Mouse (Mus musculus) bone marrow, adult 2 months (tissue): ENCODE results near the gene Slc24a5. TPM values are rescaled to one million over a fixed set of nuclear protein-coding genes. Genes with fewer than 3 reads are reported as not detected.
A peak's percentile ranks its signal among the peaks of the same experiment; 100 is the strongest.

Experiments used
- H3K27ac ChIP-seq: fragments of 200-500 bp; 2 replicates; pipeline ENCODE4 v1.5.1; 2012; ENCODE audit warnings: low read depth, mild to moderate bottlenecking, control low read depth, inconsistent platforms, low read length; ENCODE audit not compliant: control insufficient read depth, poor library complexity, insufficient read depth
- H3K4me1 ChIP-seq: fragments of 200-500 bp; 2 replicates; pipeline ENCODE4 v1.6.1; 2011; ENCODE audit warnings: low read length; ENCODE audit not compliant: control insufficient read depth, insufficient read depth
- H3K4me3 ChIP-seq: fragments of 200-500 bp; replicated peaks from 2 replicates; pipeline ENCODE3; 2011; ENCODE audit warnings: mild to moderate bottlenecking, low read depth, low read length, control low read depth; ENCODE audit not compliant: control insufficient read depth
- CTCF ChIP-seq: fragments of 200-500 bp; IDR thresholded peaks from 2 replicates; pipeline ENCODE4 v1.5.1; 2011; ENCODE audit warnings: low read length, control low read depth; ENCODE audit not compliant: control insufficient read depth, insufficient read depth
- POLR2A ChIP-seq: fragments of 200-500 bp; IDR thresholded peaks from 2 replicates; pipeline ENCODE4 v1.6.1; 2011; ENCODE audit warnings: low read depth, mild to moderate bottlenecking, control low read depth, low read length, borderline replicate concordance; ENCODE audit not compliant: control insufficient read depth
- WGBS: fragments of 180-500 bp; shearing (Covaris S2); methylation state at CpG from one replicate; pipeline ENCODE4 v1.1.7; 2018; 5-methylcytosine and 5-hydroxymethylcytosine counted together
- polyA plus RNA-seq: library from polyadenylated mRNA; stranded (reverse); fragments of >200 nt; gene quantifications from 2 replicates; pipeline ENCODE4 v1.2.4, GENCODE M21; 2011; ENCODE audit warnings: low replicate concordance; ENCODE audit not compliant: missing spikeins, insufficient read depth, insufficient read length

Gene Slc24a5
- 6.2 and 6.5 TPM in 2 replicates for polyA plus RNA-seq

- 0 out of 2 replicates have a peak within 1 kb of the TSS, but pooled peaks have one; percentile 7 for H3K27ac ChIP-seq
- no peak within 1 kb of the TSS for H3K4me3 ChIP-seq
- TF ChIP-seq CTCF (no peak), POLR2A (no peak)
- 24% methylated on average over 10 of the region's 10 CpGs for WGBS
- H3K4me1 ChIP-seq, result no peaks in the 10 kb centered on the region
Measured at GRCm38 (mm10) chr2:125067894-125068293, at the start of gene Slc24a5. Gene Slc24a5 (plus strand): TSS chr2:125068124.

GRCm38 (mm10) chr2:125024386-125024785, 43.5 kb upstream of the Slc24a5 start:
- Histone ChIP-seq H3K4me3 (no peak overlapping the region), H3K27ac (no peak overlapping the region), H3K4me1 (no peaks in the 10 kb centered on the region)
- 67% methylated on average over 5 of the region's 5 CpGs for WGBS
- TF ChIP-seq CTCF, result no peak
- no peak for TF ChIP-seq POLR2A

GRCm38 (mm10) chr2:125026358-125027000, 41.4 kb upstream of the Slc24a5 start:
- H3K4me3 ChIP-seq, result no peak overlapping the region
- no peak overlapping the region for H3K27ac ChIP-seq
- TF ChIP-seq CTCF (no peak), POLR2A (no peak)
- H3K4me1 ChIP-seq, result no peaks in the 10 kb centered on the region
- WGBS, result 31% methylated on average over 14 of the region's 14 CpGs

GRCm38 (mm10) chr2:125030591-125030990, 37.3 kb upstream of the Slc24a5 start:
- H3K27ac ChIP-seq, result no peak overlapping the region
- TF ChIP-seq POLR2A, result no peak
- TF ChIP-seq CTCF, result no peak
- H3K4me3 ChIP-seq, result no peak overlapping the region
- WGBS, result 80% methylated on average over 7 of the region's 7 CpGs
- H3K4me1 ChIP-seq, result no peaks in the 10 kb centered on the region

- Histone ChIP-seq H3K4me1 (no peaks in the 10 kb centered on the region), H3K27ac (no peak overlapping the region), H3K4me3 (no peak overlapping the region)
- 73% methylated on average over 8 of the region's 8 CpGs for WGBS
- TF ChIP-seq POLR2A (no peak), CTCF (no peak)
Measured at GRCm38 (mm10) chr2:125031111-125031510, 36.8 kb upstream of the Slc24a5 start.

GRCm38 (mm10) chr2:125031562-125032257, 36.2 kb upstream of the Slc24a5 start:
- Histone ChIP-seq H3K4me3 (no peak overlapping the region), H3K4me1 (no peaks in the 10 kb centered on the region), H3K27ac (no peak overlapping the region)
- 85% methylated on average over 12 of the region's 12 CpGs for WGBS
- TF ChIP-seq CTCF (no peak), POLR2A (no peak)

GRCm38 (mm10) chr2:125032258-125032973, 35.5 kb upstream of the Slc24a5 start:
- TF ChIP-seq POLR2A (no peak), CTCF (no peak)
- WGBS, result 72% methylated on average over 17 of the region's 17 CpGs
- Histone ChIP-seq H3K4me3 (no peak overlapping the region), H3K4me1 (no peaks in the 10 kb centered on the region), H3K27ac (no peak overlapping the region; the same call in 1 of the 2 replicates)

- TF ChIP-seq POLR2A (no peak), CTCF (no peak)
- H3K27ac ChIP-seq, result no peak overlapping the region
- no peaks in the 10 kb centered on the region for H3K4me1 ChIP-seq
- 68% methylated on average over 10 of the region's 10 CpGs for WGBS
- no peak overlapping the region for H3K4me3 ChIP-seq
Measured at GRCm38 (mm10) chr2:125033042-125033743, 34.7 kb upstream of the Slc24a5 start.
